Mouse (Mus musculus) liver, postnatal 0 days (tissue): ENCODE data around the gene Gm13057. TPM values are rescaled to one million over a fixed set of nuclear protein-coding genes. Genes with fewer than 3 reads are reported as not detected.
"Not testable (repeated sequence)": the region's sequence is repeated elsewhere in the genome, so short reads cannot be mapped to it uniquely, and the experiment has no call there.

Experiments used
- ATAC-seq: fragments of 200-750 bp; cut with Nextera tagmentation; 2 replicates; pipeline ENCODE4 v1.8.0; 2017; ENCODE audit warnings: mild to moderate bottlenecking, moderate library complexity
- DNase-seq: peaks from one replicate; pipeline ENCODE4 v3.0.0-alpha.2; 2016
- H3K27ac ChIP-seq: fragments of 300-500 bp; sonication (generic); 2 replicates; pipeline ENCODE4 v1.5.1; 2014; ENCODE audit warnings: antibody characterized with exemption, moderate library complexity, mild to moderate bottlenecking, low read depth
- H3K27me3 ChIP-seq: fragments of 300-500 bp; sonication (generic); 2 replicates; pipeline ENCODE4 v1.6.1; 2014; ENCODE audit warnings: low read length, control low read depth, mixed read lengths; ENCODE audit not compliant: insufficient read depth
- H3K36me3 ChIP-seq: fragments of 300-500 bp; sonication (generic); replicated peaks from 2 replicates; pipeline ENCODE4 v1.6.1; 2014; ENCODE audit warnings: mild to moderate bottlenecking, control low read depth, low read length, moderate library complexity, mixed read lengths; ENCODE audit not compliant: insufficient read depth
- H3K4me1 ChIP-seq: fragments of 300-500 bp; sonication (generic); 2 replicates; pipeline ENCODE4 v1.6.1; 2014; ENCODE audit warnings: antibody characterized with exemption, mild to moderate bottlenecking, control low read depth; ENCODE audit not compliant: insufficient read depth
- H3K4me2 ChIP-seq: fragments of 300-500 bp; sonication (generic); 2 replicates; pipeline ENCODE4 v1.6.1; 2014; ENCODE audit warnings: low read depth, mild to moderate bottlenecking, low read length, moderate library complexity, mixed read lengths
- H3K4me3 ChIP-seq: fragments of 300-500 bp; sonication (generic); 2 replicates; pipeline ENCODE4 v1.5.1; 2014; ENCODE audit warnings: low read depth, low read length
- H3K9ac ChIP-seq: fragments of 300-500 bp; sonication (generic); replicated peaks from 2 replicates; pipeline ENCODE4 v1.6.1; 2014; ENCODE audit warnings: mild to moderate bottlenecking, moderate library complexity
- H3K9me3 ChIP-seq: fragments of 300-500 bp; sonication (generic); 2 replicates; pipeline ENCODE4 v1.6.1; 2016; ENCODE audit warnings: mild to moderate bottlenecking, control low read depth, low read length, mixed read lengths
- CTCF ChIP-seq: sonication (generic); IDR thresholded peaks from 2 replicates; pipeline ENCODE4 v1.5.1; 2016; ENCODE audit warnings: antibody characterized with exemption, low read depth
- EP300 ChIP-seq: IDR thresholded peaks from 2 replicates; pipeline ENCODE4 v1.6.1; 2016; ENCODE audit warnings: antibody characterized with exemption, low read depth, mild to moderate bottlenecking
- WGBS: fragments of 180-500 bp; shearing (Covaris S2); extraction: QIAGEN DNeasy Blood & Tissue Kit; methylation state at CpG from one replicate; pipeline ENCODE4 v1.1.7; 2014; ENCODE audit not compliant: insufficient replicate concordance; 5-methylcytosine and 5-hydroxymethylcytosine counted together
- polyA plus RNA-seq: library from polyadenylated mRNA; unstranded; fragments of >200 nt; fragmentation: Nextera tagmentation; extraction: Ambion mirVana; gene quantifications from 2 replicates; pipeline ENCODE4 v1.2.1, GENCODE M21; 2015

The Gm13057 gene
- not detected in 2 replicates for polyA plus RNA-seq

DNA sequence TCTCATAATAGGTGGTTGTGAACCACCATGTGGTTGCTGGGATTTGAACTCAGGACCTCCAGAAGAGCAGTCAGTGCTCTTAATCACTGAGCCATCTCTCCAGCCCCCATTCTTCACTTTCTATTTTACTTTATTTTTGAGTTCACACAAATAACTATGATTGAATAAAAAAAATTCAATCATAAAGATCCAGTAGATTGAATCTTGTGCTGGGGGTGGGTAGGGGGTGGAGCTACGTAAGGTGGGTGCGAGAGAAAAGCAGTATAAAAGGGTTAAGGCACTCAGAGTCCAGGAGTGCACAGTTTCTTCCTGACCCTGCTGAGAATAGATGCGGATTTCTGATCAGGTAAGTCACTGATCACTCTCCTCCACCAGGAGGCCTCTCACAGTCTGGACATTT, at the start of gene Gm13057, which contains the start of gene BC080695:
Gene Gm13057 (plus strand): TSS at position 310 of the 400 bp plus-strand sequence.
Gene BC080695 (plus strand): TSS at position 301 of the 400 bp plus-strand sequence.
- H3K36me3 ChIP-seq, H3K4me1 ChIP-seq, H3K9ac ChIP-seq, ATAC-seq, DNase-seq, H3K27me3 ChIP-seq, H3K4me2 ChIP-seq, H3K4me3 ChIP-seq, H3K9me3 ChIP-seq, H3K27ac ChIP-seq: not testable (repeated sequence)
- WGBS = no CpG with 5 or more reads among the region's 3 CpGs

GRCm38 (mm10) chr4:143511043-143511442, 40.5 kb upstream of the Gm13057 start, which contains the start of gene Gm13043:
Gene Gm13043, plus strand, starts transcription at chr4:143511343.
- H3K4me3 ChIP-seq = no peak within 1 kb of the TSS
- no peak within 1 kb of the TSS for H3K9ac ChIP-seq
- 74% methylated on average over 3 of the region's 3 CpGs for WGBS
- ATAC-seq = no peak
- H3K36me3 ChIP-seq = no peaks in the 10 kb centered on the region
- no peak for TF ChIP-seq EP300
- TF ChIP-seq CTCF = no peak
- no peaks in the 10 kb centered on the region for H3K4me1 ChIP-seq
- no peak within 1 kb of the TSS for H3K4me2 ChIP-seq
- DNase-seq = no peak
- no peak within 1 kb of the TSS for H3K27ac ChIP-seq
- H3K27me3 ChIP-seq = no peaks in the 10 kb centered on the region
- H3K9me3 ChIP-seq = no peaks in the 10 kb centered on the region

DNA sequence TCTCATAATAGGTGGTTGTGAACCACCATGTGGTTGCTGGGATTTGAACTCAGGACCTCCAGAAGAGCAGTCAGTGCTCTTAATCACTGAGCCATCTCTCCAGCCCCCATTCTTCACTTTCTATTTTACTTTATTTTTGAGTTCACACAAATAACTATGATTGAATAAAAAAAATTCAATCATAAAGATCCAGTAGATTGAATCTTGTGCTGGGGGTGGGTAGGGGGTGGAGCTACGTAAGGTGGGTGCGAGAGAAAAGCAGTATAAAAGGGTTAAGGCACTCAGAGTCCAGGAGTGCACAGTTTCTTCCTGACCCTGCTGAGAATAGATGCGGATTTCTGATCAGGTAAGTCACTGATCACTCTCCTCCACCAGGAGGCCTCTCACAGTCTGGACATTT, 15.9 kb upstream of the Gm13057 start, which contains the start of gene Gm13040:
Gene Gm13040 (plus strand): TSS at position 301 of the 400 bp plus-strand sequence.
- not testable (repeated sequence) for H3K27ac ChIP-seq, H3K27me3 ChIP-seq, DNase-seq, H3K4me3 ChIP-seq, H3K9me3 ChIP-seq, H3K4me2 ChIP-seq, H3K36me3 ChIP-seq, H3K9ac ChIP-seq, H3K4me1 ChIP-seq, ATAC-seq
- no CpG with 5 or more reads among the region's 3 CpGs for WGBS

Other genes with a start within 250 kb of the Gm13057 start
- gene Lrrc38, start 202.0 kb upstream of the Gm13057 start, polyA plus RNA-seq = not detected in 2 replicates
- not detected in 2 replicates for gene Pramel1, start 157.3 kb upstream of the Gm13057 start, polyA plus RNA-seq
- gene Pramef8, start 139.3 kb upstream of the Gm13057 start, polyA plus RNA-seq = 2.5 and 3.3 TPM in 2 replicates
- gene Oog4, start 101.4 kb upstream of the Gm13057 start, polyA plus RNA-seq = not detected in 2 replicates
- not detected in 2 replicates for gene Gm13043, start 40.4 kb upstream of the Gm13057 start, polyA plus RNA-seq
- gene Gm13040, start 15.8 kb upstream of the Gm13057 start, polyA plus RNA-seq = not detected in 2 replicates
- gene BC080695, start within 50 bp of the Gm13057 start, polyA plus RNA-seq = not detected in 2 replicates
- gene Gm13083, start 63.3 kb downstream of the Gm13057 start, polyA plus RNA-seq = not detected in 2 replicates
- gene Gm13088, start 105.5 kb downstream of the Gm13057 start, polyA plus RNA-seq = not detected in 2 replicates
- not detected in 2 replicates for gene Gm13089, start 151.0 kb downstream of the Gm13057 start, polyA plus RNA-seq
- gene Gm13078, start 167.7 kb downstream of the Gm13057 start, polyA plus RNA-seq = not detected in 2 replicates
- not detected in 2 replicates for gene Gm13023, start 237.6 kb downstream of the Gm13057 start, polyA plus RNA-seq